Mouse (Mus musculus): Measurements from ENCODE around the gene Cbr1. TPM values are rescaled to one million over a fixed set of nuclear protein-coding genes. Genes with fewer than 3 reads are reported as not detected.

The Cbr1 gene
- polyA plus RNA-seq, 1 experiment from 2014 or later = 152 TPM

GRCm38 (mm10) chr16:93581125-93581524, 24.5 kb upstream of the Cbr1 start:
- WGBS = 61% methylated on average over 6 of the region's 6 CpGs
- Histone ChIP-seq H3K9me3 (ENCODE audit: control insufficient read depth, low read length) (no peaks in the 10 kb centered on the region), H3K4me2 (ENCODE audit: low read length) (no peak overlapping the region), H3K27ac (ENCODE audit: low read depth, low read length) (no peak overlapping the region), H3K36me3 (ENCODE audit: control insufficient read depth, insufficient read depth, low read length) (peaks cover 15% of the 10 kb centered on the region), H3K27me3 (replicated peaks; ENCODE audit: control insufficient read depth, insufficient read depth, low read length) (no peaks in the 10 kb centered on the region), H3K4me1 (ENCODE audit: control insufficient read depth, insufficient read depth, low read depth, low read length) (0 out of 2 replicates have a peak, but pooled peaks cover 2% of the 10 kb centered on the region), H3K4me3 (ENCODE audit: low read length) (no peak overlapping the region), H3K9ac (ENCODE audit: low read depth, low read length) (no peak overlapping the region)
- ATAC-seq = no peak

DNA sequence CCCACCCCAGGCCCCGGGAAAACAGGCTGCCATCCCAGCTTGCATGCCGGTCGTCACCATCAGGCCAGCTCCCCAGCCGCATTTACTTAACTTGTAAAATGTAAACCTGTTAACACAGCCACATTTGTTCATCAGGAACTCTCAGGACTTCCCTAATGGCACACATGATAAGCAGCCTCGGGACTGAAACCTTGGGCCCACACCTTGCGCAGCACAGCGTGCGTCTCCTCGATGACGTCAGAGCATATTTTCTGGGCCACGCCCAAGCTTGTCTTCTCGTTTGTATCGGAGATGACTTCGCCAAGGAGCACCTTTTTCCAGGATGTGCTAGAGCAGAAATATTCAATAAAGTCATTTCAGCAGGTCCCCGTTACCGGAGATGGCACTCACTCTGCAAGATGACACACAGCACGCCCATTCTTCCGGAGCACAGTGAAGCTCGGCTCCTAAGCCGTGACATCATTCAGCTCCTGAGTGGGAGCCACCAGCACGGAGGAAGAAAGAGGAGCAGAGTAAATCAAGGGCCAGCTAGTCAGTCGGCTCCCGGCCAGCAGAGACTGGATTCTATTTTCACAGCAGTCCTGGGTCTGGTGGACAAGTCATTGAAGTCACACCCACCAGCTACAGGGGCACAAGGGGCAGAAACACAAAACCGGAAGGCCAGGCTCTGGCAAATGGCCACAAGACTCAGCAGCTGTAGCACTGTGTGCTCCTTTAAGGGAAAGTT, 20.5 kb upstream of the Cbr1 start:
- no peak for ATAC-seq
- Histone ChIP-seq H3K27me3 (replicated peaks; ENCODE audit: control insufficient read depth, insufficient read depth, low read length) (no peaks in the 10 kb centered on the region), H3K27ac (ENCODE audit: low read depth, low read length) (no peak overlapping the region), H3K9ac (ENCODE audit: low read depth, low read length) (no peak overlapping the region), H3K4me3 (ENCODE audit: low read length) (no peak overlapping the region), H3K9me3 (ENCODE audit: control insufficient read depth, low read length) (no peaks in the 10 kb centered on the region), H3K4me2 (ENCODE audit: low read length) (no peak overlapping the region), H3K4me1 (ENCODE audit: control insufficient read depth, insufficient read depth, low read depth, low read length) (no peaks in the 10 kb centered on the region), H3K36me3 (ENCODE audit: control insufficient read depth, insufficient read depth, low read length) (peaks cover 26% of the 10 kb centered on the region)
- 89% methylated on average over 24 of the region's 24 CpGs for WGBS

- 89% methylated on average over 9 of the region's 9 CpGs for WGBS
- Histone ChIP-seq H3K4me2 (ENCODE audit: low read length) (no peak overlapping the region), H3K4me1 (ENCODE audit: control insufficient read depth, insufficient read depth, low read depth, low read length) (no peaks in the 10 kb centered on the region), H3K4me3 (ENCODE audit: low read length) (no peak overlapping the region), H3K36me3 (ENCODE audit: control insufficient read depth, insufficient read depth, low read length) (peaks cover 31% of the 10 kb centered on the region), H3K27ac (ENCODE audit: low read depth, low read length) (no peak overlapping the region), H3K27me3 (replicated peaks; ENCODE audit: control insufficient read depth, insufficient read depth, low read length) (no peaks in the 10 kb centered on the region), H3K9ac (ENCODE audit: low read depth, low read length) (no peak overlapping the region), H3K9me3 (ENCODE audit: control insufficient read depth, low read length) (no peaks in the 10 kb centered on the region)
- ATAC-seq = no peak
Measured at GRCm38 (mm10) chr16:93585703-93586205, 19.9 kb upstream of the Cbr1 start.

GRCm38 (mm10) chr16:93586382-93586781, 19.3 kb upstream of the Cbr1 start:
- Histone ChIP-seq H3K4me2 (ENCODE audit: low read length) (no peak overlapping the region), H3K4me1 (ENCODE audit: control insufficient read depth, insufficient read depth, low read depth, low read length) (no peaks in the 10 kb centered on the region), H3K4me3 (ENCODE audit: low read length) (no peak overlapping the region), H3K9ac (ENCODE audit: low read depth, low read length) (no peak overlapping the region), H3K27ac (ENCODE audit: low read depth, low read length) (no peak overlapping the region), H3K36me3 (ENCODE audit: control insufficient read depth, insufficient read depth, low read length) (peaks cover 31% of the 10 kb centered on the region), H3K27me3 (replicated peaks; ENCODE audit: control insufficient read depth, insufficient read depth, low read length) (no peaks in the 10 kb centered on the region), H3K9me3 (ENCODE audit: control insufficient read depth, low read length) (no peaks in the 10 kb centered on the region)
- no peak for ATAC-seq
- WGBS = 72% methylated on average over 8 of the region's 8 CpGs

GRCm38 (mm10) chr16:93588281-93588680, 17.4 kb upstream of the Cbr1 start:
- peaks cover 35% of the 10 kb centered on the region for H3K36me3 ChIP-seq (ENCODE audit: control insufficient read depth, insufficient read depth, low read length)

DNA sequence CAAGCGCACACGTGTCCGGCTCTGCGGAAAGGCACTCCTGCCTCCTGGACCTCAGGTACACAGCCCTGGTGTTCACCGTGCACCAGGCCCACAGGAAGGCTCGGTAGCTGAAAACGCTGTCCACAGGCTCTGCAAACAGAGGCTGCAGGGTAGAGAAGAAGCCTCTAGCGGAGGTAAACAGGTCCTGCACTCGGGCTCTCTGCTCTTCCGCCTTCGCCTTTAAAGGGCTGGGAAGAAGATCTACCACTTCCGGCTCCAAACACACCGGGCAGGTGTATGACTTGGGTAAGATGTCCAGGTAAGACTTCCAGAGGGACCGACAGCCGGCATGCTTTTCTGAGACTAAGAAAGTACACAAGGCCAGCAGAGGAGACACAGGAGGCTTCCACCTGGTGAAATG, 14.7 kb upstream of the Cbr1 start:
- Histone ChIP-seq H3K4me3 (ENCODE audit: low read length) (no peak overlapping the region), H3K4me1 (ENCODE audit: control insufficient read depth, insufficient read depth, low read depth, low read length) (no peaks in the 10 kb centered on the region), H3K36me3 (ENCODE audit: control insufficient read depth, insufficient read depth, low read length) (peaks cover 33% of the 10 kb centered on the region), H3K4me2 (ENCODE audit: low read length) (no peak overlapping the region), H3K9me3 (ENCODE audit: control insufficient read depth, low read length) (no peaks in the 10 kb centered on the region), H3K27ac (ENCODE audit: low read depth, low read length) (no peak overlapping the region), H3K27me3 (replicated peaks; ENCODE audit: control insufficient read depth, insufficient read depth, low read length) (no peaks in the 10 kb centered on the region), H3K9ac (ENCODE audit: low read depth, low read length) (no peak overlapping the region)
- no peak for ATAC-seq
- 97% methylated on average over 15 of the region's 15 CpGs for WGBS

More at GRCm38 (mm10) chr16:93588281-93588680, 17.4 kb upstream of the Cbr1 start:
- ATAC-seq = no peak
- Histone ChIP-seq H3K27me3 (replicated peaks; ENCODE audit: control insufficient read depth, insufficient read depth, low read length) (no peaks in the 10 kb centered on the region), H3K9ac (ENCODE audit: low read depth, low read length) (no peak overlapping the region), H3K9me3 (ENCODE audit: control insufficient read depth, low read length) (no peaks in the 10 kb centered on the region), H3K4me1 (ENCODE audit: control insufficient read depth, insufficient read depth, low read depth, low read length) (no peaks in the 10 kb centered on the region), H3K27ac (ENCODE audit: low read depth, low read length) (no peak overlapping the region), H3K4me2 (ENCODE audit: low read length) (no peak overlapping the region), H3K4me3 (ENCODE audit: low read length) (no peak overlapping the region)
- 55% methylated on average over 4 of the region's 4 CpGs for WGBS

DNA sequence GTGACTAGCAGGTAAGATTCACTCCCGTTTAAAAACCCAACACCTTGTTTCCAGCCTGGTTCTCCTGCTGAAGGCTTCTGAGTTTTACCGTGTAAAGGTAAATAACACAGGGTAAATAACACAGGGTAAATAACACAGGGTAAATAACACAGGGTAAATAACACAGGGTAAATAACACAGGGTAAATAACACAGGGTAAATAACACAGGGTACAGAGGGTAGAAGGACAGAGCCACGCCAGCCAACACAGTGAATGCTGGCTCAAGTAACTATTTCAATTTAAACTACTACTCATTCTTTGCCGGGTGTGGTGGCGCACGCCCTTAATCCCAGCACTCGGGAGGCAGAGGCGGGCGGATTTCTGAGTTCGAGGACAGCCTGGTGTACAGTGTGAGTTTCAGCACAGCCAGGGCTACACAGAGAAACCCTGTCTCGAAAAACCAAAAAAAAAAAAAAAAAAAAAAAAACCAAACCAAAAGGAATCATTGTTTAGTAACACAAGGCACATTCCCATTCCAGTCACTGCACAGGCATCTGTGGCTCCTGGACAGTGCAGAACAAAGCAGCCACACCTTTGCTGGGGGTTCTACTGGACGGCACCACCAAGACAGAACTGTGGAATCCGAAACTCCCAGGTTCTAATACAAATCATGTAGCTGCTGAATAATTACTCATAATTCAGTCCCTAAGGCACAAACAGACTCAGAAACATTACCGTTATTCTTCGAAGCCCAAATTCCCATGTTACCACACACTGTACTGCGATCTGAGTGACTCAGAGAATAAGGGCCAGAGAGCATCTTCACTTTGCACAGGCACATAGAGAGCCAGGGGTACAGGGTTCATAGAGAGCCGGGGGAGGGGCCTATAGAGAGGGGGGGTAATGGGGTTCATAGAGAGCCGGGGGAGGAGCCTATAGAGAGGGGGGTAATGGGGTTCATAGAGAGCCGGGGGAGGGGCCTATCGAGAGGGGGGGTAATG, 13.9 kb upstream of the Cbr1 start:
- Histone ChIP-seq H3K27me3 (replicated peaks; ENCODE audit: control insufficient read depth, insufficient read depth, low read length) (no peaks in the 10 kb centered on the region), H3K4me3 (ENCODE audit: low read length) (no peak overlapping the region), H3K9me3 (ENCODE audit: control insufficient read depth, low read length) (no peaks in the 10 kb centered on the region), H3K27ac (ENCODE audit: low read depth, low read length) (no peak overlapping the region), H3K4me1 (ENCODE audit: control insufficient read depth, insufficient read depth, low read depth, low read length) (no peaks in the 10 kb centered on the region), H3K9ac (ENCODE audit: low read depth, low read length) (no peak overlapping the region), H3K36me3 (ENCODE audit: control insufficient read depth, insufficient read depth, low read length) (peaks cover 30% of the 10 kb centered on the region), H3K4me2 (ENCODE audit: low read length) (no peak overlapping the region)
- WGBS = 94% methylated on average over 20 of the region's 20 CpGs
- ATAC-seq = no peak

DNA sequence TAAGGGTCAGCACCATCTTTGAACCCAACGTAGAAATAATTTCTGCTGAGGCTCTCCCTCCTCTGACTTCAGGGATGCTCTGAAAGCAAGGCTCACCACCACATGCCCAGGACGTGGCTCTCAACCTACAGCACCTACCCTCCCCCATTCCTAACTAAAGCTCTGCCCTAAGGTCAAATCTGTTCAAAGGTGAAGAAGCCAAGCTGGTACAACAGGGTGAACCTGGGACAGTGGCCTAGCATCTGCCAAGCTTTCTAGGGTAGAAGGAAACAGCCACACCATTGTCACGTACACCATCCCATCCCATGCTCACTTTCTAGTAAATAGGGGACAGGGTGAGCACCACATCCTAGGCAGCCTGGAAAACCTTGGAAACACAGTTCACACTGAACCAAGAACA, 12.9 kb upstream of the Cbr1 start:
- H3K4me3 ChIP-seq (ENCODE audit: low read length) = no peak overlapping the region
- 95% methylated on average over 3 of the region's 3 CpGs for WGBS
- H3K9ac ChIP-seq (ENCODE audit: low read depth, low read length) = no peak overlapping the region
- H3K4me1 ChIP-seq (ENCODE audit: control insufficient read depth, insufficient read depth, low read depth, low read length) = no peaks in the 10 kb centered on the region
- ATAC-seq = no peak
- H3K36me3 ChIP-seq (ENCODE audit: control insufficient read depth, insufficient read depth, low read length) = peaks cover 29% of the 10 kb centered on the region
- H3K4me2 ChIP-seq (ENCODE audit: low read length) = no peak overlapping the region
- no peaks in the 10 kb centered on the region for H3K27me3 ChIP-seq (replicated peaks; ENCODE audit: control insufficient read depth, insufficient read depth, low read length)
- H3K27ac ChIP-seq (ENCODE audit: low read depth, low read length) = no peak overlapping the region
- H3K9me3 ChIP-seq (ENCODE audit: control insufficient read depth, low read length) = no peaks in the 10 kb centered on the region

- WGBS = 91% methylated on average over 8 of the region's 8 CpGs
- Histone ChIP-seq H3K9ac (ENCODE audit: low read depth, low read length) (no peak overlapping the region), H3K4me2 (ENCODE audit: low read length) (no peak overlapping the region), H3K27me3 (replicated peaks; ENCODE audit: control insufficient read depth, insufficient read depth, low read length) (no peaks in the 10 kb centered on the region), H3K4me1 (ENCODE audit: control insufficient read depth, insufficient read depth, low read depth, low read length) (no peaks in the 10 kb centered on the region), H3K27ac (ENCODE audit: low read depth, low read length) (no peak overlapping the region), H3K4me3 (ENCODE audit: low read length) (no peak overlapping the region), H3K9me3 (ENCODE audit: control insufficient read depth, low read length) (no peaks in the 10 kb centered on the region), H3K36me3 (ENCODE audit: control insufficient read depth, insufficient read depth, low read length) (peaks cover 34% of the 10 kb centered on the region)
- ATAC-seq = no peak
Measured at GRCm38 (mm10) chr16:93593406-93593805, 12.2 kb upstream of the Cbr1 start.

All from hindbrain, embryonic 16.5 days (tissue).